Mouse (Mus musculus) kidney, embryonic 15.5 days (tissue): Measurements from ENCODE around the gene Rbm5. TPM values are rescaled to one million over a fixed set of nuclear protein-coding genes. Genes with fewer than 3 reads are reported as not detected.

Experiments
- ATAC-seq: fragments of 200-750 bp; cut with Nextera tagmentation; replicated peaks from 2 replicates; pipeline ENCODE4 v1.8.0; 2017; ENCODE audit warnings: moderate TSS enrichment; ENCODE audit not compliant: low FRiP score
- H3K27ac ChIP-seq: fragments of 300-500 bp; sonication (generic); 2 replicates; pipeline ENCODE4 v1.5.1; 2015; ENCODE audit warnings: mild to moderate bottlenecking, inconsistent platforms
- H3K27me3 ChIP-seq: fragments of 300-500 bp; sonication (generic); 2 replicates; pipeline ENCODE4 v1.6.1; 2015; ENCODE audit warnings: inconsistent platforms
- H3K36me3 ChIP-seq: fragments of 300-500 bp; sonication (generic); 2 replicates; pipeline ENCODE4 v1.6.1; 2015; ENCODE audit warnings: inconsistent platforms
- H3K4me1 ChIP-seq: fragments of 300-500 bp; sonication (generic); 2 replicates; pipeline ENCODE4 v1.6.1; 2015; ENCODE audit warnings: inconsistent platforms
- H3K4me2 ChIP-seq: fragments of 300-500 bp; sonication (generic); 2 replicates; pipeline ENCODE4 v1.6.1; 2015; ENCODE audit warnings: moderate library complexity, mild to moderate bottlenecking, inconsistent platforms
- H3K4me3 ChIP-seq: fragments of 300-500 bp; sonication (generic); replicated peaks from 2 replicates; pipeline ENCODE4 v1.5.1; 2015; ENCODE audit warnings: mild to moderate bottlenecking, inconsistent platforms
- H3K9ac ChIP-seq: fragments of 300-500 bp; sonication (generic); 2 replicates; pipeline ENCODE4 v1.6.1; 2015; ENCODE audit warnings: mild to moderate bottlenecking, inconsistent platforms
- H3K9me3 ChIP-seq: fragments of 300-500 bp; sonication (generic); replicated peaks from 2 replicates; pipeline ENCODE4 v1.6.1; 2016; ENCODE audit warnings: inconsistent platforms
- WGBS: fragments of 180-500 bp; shearing (Covaris S2); methylation state at CpG from one replicate; pipeline ENCODE4 v1.1.7; 2015; ENCODE audit warnings: mixed read lengths; 5-methylcytosine and 5-hydroxymethylcytosine counted together
- polyA plus RNA-seq: library from polyadenylated mRNA; unstranded; fragments of >200 nt; fragmentation: Nextera tagmentation; extraction: Ambion mirVana; gene quantifications from 2 replicates; pipeline ENCODE4 v1.2.1, GENCODE M21; 2015

Rbm5 gene
- polyA plus RNA-seq, 1 experiment from 2014 or later, result 207 TPM

GRCm38 (mm10) chr9:107728919-107729670, 41.7 kb downstream of the Rbm5 start:
- Histone ChIP-seq H3K27ac (no peak overlapping the region), H3K9me3 (no peaks in the 10 kb centered on the region), H3K4me2 (no peak overlapping the region), H3K36me3 (no peaks in the 10 kb centered on the region), H3K9ac (no peak overlapping the region), H3K4me1 (peaks cover 66% of the 10 kb centered on the region), H3K4me3 (no peak overlapping the region), H3K27me3 (no peaks in the 10 kb centered on the region)
- 71% methylated on average over 6 of the region's 6 CpGs for WGBS
- no peak for ATAC-seq

DNA sequence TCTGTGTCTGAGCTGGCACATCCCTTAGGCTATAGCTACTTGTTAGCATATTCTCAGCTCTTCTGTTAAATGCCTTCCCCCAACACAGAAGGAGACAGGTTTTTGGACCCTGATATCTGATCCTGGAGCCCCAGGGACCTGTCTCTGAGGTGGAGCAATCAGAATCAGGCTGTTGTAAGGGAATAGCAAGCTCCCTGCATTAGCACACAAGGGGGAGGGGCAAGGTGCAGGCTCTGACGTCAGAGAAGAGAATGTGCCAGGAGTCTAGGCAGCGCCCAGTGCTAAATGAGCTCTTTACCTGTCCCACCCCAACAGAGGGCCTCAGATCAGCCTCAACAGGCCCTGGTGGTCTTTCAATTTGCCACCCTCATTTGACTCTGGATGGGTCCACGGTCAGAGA, 43.8 kb downstream of the Rbm5 start:
- Histone ChIP-seq H3K4me2 (no peak overlapping the region), H3K9me3 (no peaks in the 10 kb centered on the region), H3K9ac (no peak overlapping the region), H3K27me3 (no peaks in the 10 kb centered on the region), H3K36me3 (no peaks in the 10 kb centered on the region), H3K4me3 (no peak overlapping the region), H3K27ac (peak overlapping the region; percentile 95), H3K4me1 (peaks cover 87% of the 10 kb centered on the region)
- WGBS, result 44% methylated on average over 3 of the region's 3 CpGs
- ATAC-seq, result no peak

- H3K9ac ChIP-seq, result no peak overlapping the region
- no peak for ATAC-seq
- H3K27ac ChIP-seq, result peak overlapping the region; percentile 95
- H3K4me1 ChIP-seq, result peaks cover 90% of the 10 kb centered on the region
- H3K9me3 ChIP-seq, result no peaks in the 10 kb centered on the region
- no peak overlapping the region for H3K4me3 ChIP-seq
- H3K36me3 ChIP-seq, result no peaks in the 10 kb centered on the region
- no peak overlapping the region for H3K4me2 ChIP-seq
- H3K27me3 ChIP-seq, result no peaks in the 10 kb centered on the region
- WGBS, result 89% methylated on average over 1 of the region's 1 CpGs
Observed at GRCm38 (mm10) chr9:107724796-107725195, 46.0 kb downstream of the Rbm5 start.

- WGBS, result 2% methylated on average over 10 of the region's 11 CpGs
- ATAC-seq, result peak; percentile 83
- Histone ChIP-seq H3K36me3 (no peaks in the 10 kb centered on the region), H3K9me3 (no peaks in the 10 kb centered on the region), H3K27ac (peak overlapping the region; percentile 95), H3K4me2 (peak overlapping the region; percentile 56), H3K4me3 (peak overlapping the region; percentile 16; the same call in 1 of the 2 replicates), H3K27me3 (no peaks in the 10 kb centered on the region), H3K9ac (no peak overlapping the region), H3K4me1 (peaks cover 84% of the 10 kb centered on the region)
Observed at GRCm38 (mm10) chr9:107723794-107724531, 46.8 kb downstream of the Rbm5 start.

DNA sequence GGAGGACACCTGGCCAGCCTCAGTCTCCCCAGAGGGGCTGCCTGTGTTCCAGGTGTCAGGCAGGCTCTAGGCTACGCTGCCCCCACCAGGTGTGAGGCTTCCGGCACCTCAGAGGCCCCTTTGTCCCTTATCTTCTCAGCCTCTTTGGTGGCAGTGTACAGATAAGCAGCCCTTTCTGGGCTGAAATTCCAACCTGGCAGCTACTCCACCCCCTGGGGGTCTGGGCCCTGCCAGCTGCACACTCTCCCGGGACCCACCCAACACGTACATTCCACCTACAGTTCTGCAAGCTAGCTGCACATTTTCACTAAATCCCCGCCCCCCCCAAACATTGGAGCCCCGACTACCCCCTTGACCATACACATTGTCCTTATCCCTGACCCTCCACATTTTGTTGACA, 47.5 kb downstream of the Rbm5 start:
- Histone ChIP-seq H3K36me3 (no peaks in the 10 kb centered on the region), H3K27me3 (no peaks in the 10 kb centered on the region), H3K9me3 (no peaks in the 10 kb centered on the region), H3K4me3 (0 out of 2 replicates have a peak overlapping the region, but pooled peaks have one; percentile 16), H3K9ac (no peak overlapping the region), H3K4me1 (peaks cover 77% of the 10 kb centered on the region), H3K27ac (peak overlapping the region; percentile 95), H3K4me2 (peak overlapping the region; percentile 56)
- WGBS, result 16% methylated on average over 6 of the region's 6 CpGs
- peak; percentile 41 for ATAC-seq

GRCm38 (mm10) chr9:107718781-107719540, 51.8 kb downstream of the Rbm5 start:
- Histone ChIP-seq H3K4me3 (no peak overlapping the region), H3K4me1 (peaks cover 71% of the 10 kb centered on the region), H3K9me3 (no peaks in the 10 kb centered on the region), H3K27ac (no peak overlapping the region; the same call in 1 of the 2 replicates), H3K36me3 (no peaks in the 10 kb centered on the region), H3K9ac (no peak overlapping the region), H3K4me2 (no peak overlapping the region), H3K27me3 (no peaks in the 10 kb centered on the region)
- ATAC-seq, result no peak
- 80% methylated on average over 10 of the region's 10 CpGs for WGBS

DNA sequence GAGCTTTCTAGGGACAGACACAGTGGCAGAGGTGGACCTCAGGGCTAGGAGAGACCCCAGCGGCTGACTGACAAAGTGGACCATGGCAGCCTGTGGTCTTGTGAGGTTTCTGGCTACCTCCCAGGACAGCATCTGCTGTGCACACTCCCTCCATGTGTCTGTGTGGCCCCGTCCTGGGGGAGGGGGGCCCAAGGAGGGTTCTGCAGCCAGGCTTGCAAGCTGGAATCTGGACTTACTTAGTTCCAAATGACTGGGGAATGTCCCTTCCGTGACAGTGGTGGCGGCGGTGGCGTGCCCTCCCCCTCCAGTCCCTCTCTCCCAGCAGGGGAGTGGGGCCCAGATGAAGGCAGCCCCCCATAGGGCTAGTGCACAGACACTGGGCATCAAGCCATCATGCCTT, 53.8 kb downstream of the Rbm5 start:
- WGBS, result 34% methylated on average over 6 of the region's 6 CpGs
- no peaks in the 10 kb centered on the region for H3K27me3 ChIP-seq
- no peak for ATAC-seq
- H3K9ac ChIP-seq, result peak overlapping the region; percentile 19; the same call in 1 of the 2 replicates
- H3K36me3 ChIP-seq, result no peaks in the 10 kb centered on the region
- H3K27ac ChIP-seq, result peak overlapping the region; percentile 96
- H3K9me3 ChIP-seq, result no peaks in the 10 kb centered on the region
- H3K4me2 ChIP-seq, result no peak overlapping the region
- H3K4me3 ChIP-seq, result no peak overlapping the region
- peaks cover 65% of the 10 kb centered on the region for H3K4me1 ChIP-seq

DNA sequence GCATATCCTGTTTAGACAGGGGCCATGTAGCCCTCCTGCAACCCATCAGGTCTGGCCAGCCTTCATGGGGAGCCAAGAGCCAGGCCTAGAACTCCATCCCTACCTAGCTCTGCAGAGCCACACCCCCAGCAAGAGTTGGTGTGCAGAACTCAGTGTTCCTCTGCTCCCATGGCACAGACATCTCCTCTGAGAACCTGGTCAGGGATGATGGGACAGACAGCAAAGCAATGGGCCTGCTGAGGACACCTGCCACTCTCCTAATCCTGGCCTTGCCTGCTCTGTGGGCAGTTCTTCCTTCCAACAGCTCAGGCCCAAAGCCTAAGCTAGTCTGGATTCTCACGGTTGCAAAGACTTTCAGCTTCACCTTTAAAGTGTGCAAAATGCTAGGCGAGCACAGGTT, 55.2 kb downstream of the Rbm5 start:
- no peaks in the 10 kb centered on the region for H3K27me3 ChIP-seq
- no peak overlapping the region for H3K4me2 ChIP-seq
- H3K4me1 ChIP-seq, result peaks cover 60% of the 10 kb centered on the region
- peak overlapping the region; percentile 96 for H3K27ac ChIP-seq
- 85% methylated on average over 2 of the region's 2 CpGs for WGBS
- no peaks in the 10 kb centered on the region for H3K9me3 ChIP-seq
- no peak for ATAC-seq
- H3K4me3 ChIP-seq, result no peak overlapping the region
- H3K36me3 ChIP-seq, result no peaks in the 10 kb centered on the region
- H3K9ac ChIP-seq, result no peak overlapping the region

- Histone ChIP-seq H3K4me3 (no peak overlapping the region), H3K27ac (peak overlapping the region; percentile 96), H3K36me3 (no peaks in the 10 kb centered on the region), H3K27me3 (no peaks in the 10 kb centered on the region), H3K9me3 (no peaks in the 10 kb centered on the region), H3K4me1 (peaks cover 65% of the 10 kb centered on the region), H3K9ac (no peak overlapping the region), H3K4me2 (peak overlapping the region; percentile 32)
- peak; percentile 79 for ATAC-seq
- 10% methylated on average over 12 of the region's 12 CpGs for WGBS
Observed at GRCm38 (mm10) chr9:107714221-107714952, 56.4 kb downstream of the Rbm5 start.

GRCm38 (mm10) chr9:107709697-107710483, 60.9 kb downstream of the Rbm5 start, which contains the start of gene Sema3f:
TSS of gene Sema3f (minus strand) at chr9:107710475.
- peak; percentile 83 for ATAC-seq
- Histone ChIP-seq H3K36me3 (peaks cover 7% of the 10 kb centered on the region), H3K4me2 (peak within 1 kb of the TSS; percentile 88), H3K27me3 (no peaks in the 10 kb centered on the region), H3K9ac (peak within 1 kb of the TSS; percentile 91), H3K4me3 (peak within 1 kb of the TSS; percentile 78), H3K27ac (peak within 1 kb of the TSS; percentile 93), H3K4me1 (peaks cover 80% of the 10 kb centered on the region), H3K9me3 (no peaks in the 10 kb centered on the region)
- WGBS, result 1% methylated on average over 86 of the region's 86 CpGs
